Mouse (Mus musculus) olfactory bulb, adult 2 months (tissue): Measurements from ENCODE around the gene Fn3krp. TPM values are rescaled to one million over a fixed set of nuclear protein-coding genes. Genes with fewer than 3 reads are reported as not detected.

Experiments used
- H3K27ac ChIP-seq: fragments of 200-500 bp; 2 replicates; pipeline ENCODE4 v1.5.1; 2012; ENCODE audit warnings: low read depth, low read length; ENCODE audit not compliant: insufficient read depth
- H3K4me1 ChIP-seq: fragments of 200-500 bp; 2 replicates; pipeline ENCODE4 v1.6.1; 2012; ENCODE audit warnings: low read length; ENCODE audit not compliant: control insufficient read depth, insufficient read depth
- H3K4me3 ChIP-seq: fragments of 200-500 bp; 2 replicates; pipeline ENCODE4 v1.5.1; 2012; ENCODE audit warnings: mild to moderate bottlenecking, low read depth, low read length, moderate library complexity; ENCODE audit not compliant: insufficient read depth
- CTCF ChIP-seq: fragments of 200-500 bp; IDR thresholded peaks from 2 replicates; pipeline ENCODE4 v1.5.1; 2012; ENCODE audit warnings: low read depth, mild to moderate bottlenecking, low read length, moderate library complexity; ENCODE audit not compliant: insufficient read depth
- POLR2A ChIP-seq: fragments of 200-500 bp; IDR thresholded peaks from 2 replicates; pipeline ENCODE4 v1.6.1; 2012; ENCODE audit warnings: mild to moderate bottlenecking, low read depth, low read length, moderate library complexity; ENCODE audit not compliant: insufficient read depth
- WGBS: fragments of 180-500 bp; shearing (Covaris S2); methylation state at CpG from one replicate; pipeline ENCODE4 v1.1.7; 2018; 5-methylcytosine and 5-hydroxymethylcytosine counted together
- polyA plus RNA-seq: library from polyadenylated mRNA; stranded (reverse); fragments of >200 nt; gene quantifications from 2 replicates; pipeline ENCODE4 v1.2.4, GENCODE M21; 2012; ENCODE audit warnings: low replicate concordance; ENCODE audit not compliant: missing spikeins, insufficient read depth, insufficient read length

Gene Fn3krp
- polyA plus RNA-seq, 1 experiment, result not detected

- Histone ChIP-seq H3K4me3 (no peak overlapping the region), H3K27ac (no peak overlapping the region), H3K4me1 (peaks cover 10% of the 10 kb centered on the region)
- no peak for TF ChIP-seq POLR2A
- no peak for TF ChIP-seq CTCF
- WGBS, result 70% methylated on average over 5 of the region's 5 CpGs
Observed at GRCm38 (mm10) chr11:121439686-121440292, 18.6 kb downstream of the Fn3krp start.

GRCm38 (mm10) chr11:121441653-121442052, 20.5 kb downstream of the Fn3krp start:
- Histone ChIP-seq H3K27ac (no peak overlapping the region), H3K4me1 (peaks cover 6% of the 10 kb centered on the region), H3K4me3 (no peak overlapping the region)
- 87% methylated on average over 4 of the region's 4 CpGs for WGBS
- TF ChIP-seq CTCF (no peak), POLR2A (no peak)

GRCm38 (mm10) chr11:121442076-121442475, 20.9 kb downstream of the Fn3krp start:
- H3K27ac ChIP-seq, result no peak overlapping the region
- H3K4me1 ChIP-seq, result peaks cover 2% of the 10 kb centered on the region
- TF ChIP-seq POLR2A (no peak), CTCF (no peak)
- no peak overlapping the region for H3K4me3 ChIP-seq
- 83% methylated on average over 2 of the region's 2 CpGs for WGBS

- 23% methylated on average over 9 of the region's 9 CpGs for WGBS
- Histone ChIP-seq H3K4me3 (peak overlapping the region; percentile 98), H3K4me1 (peaks cover 7% of the 10 kb centered on the region), H3K27ac (no peak overlapping the region)
- TF ChIP-seq CTCF, result no peak
- TF ChIP-seq POLR2A, result no peak
Observed at GRCm38 (mm10) chr11:121451216-121451726, 30.1 kb downstream of the Fn3krp start.

GRCm38 (mm10) chr11:121451753-121452635, 30.8 kb downstream of the Fn3krp start, which contains the start of gene Tbcd:
Gene Tbcd (plus strand): TSS chr11:121451949.
- H3K27ac ChIP-seq, result peak within 1 kb of the TSS; percentile 61; the same call in 1 of the 2 replicates
- peaks cover 7% of the 10 kb centered on the region for H3K4me1 ChIP-seq
- H3K4me3 ChIP-seq, result peak within 1 kb of the TSS; percentile 98
- TF ChIP-seq CTCF (no peak), POLR2A (peak; percentile 59; the same call in 1 of the 2 replicates)
- WGBS, result under 1% methylated on average over 58 of the region's 58 CpGs

- TF ChIP-seq CTCF, result no peak
- no peak for TF ChIP-seq POLR2A
- Histone ChIP-seq H3K4me1 (peaks cover 4% of the 10 kb centered on the region), H3K27ac (no peak overlapping the region), H3K4me3 (no peak overlapping the region)
- 90% methylated on average over 3 of the region's 3 CpGs for WGBS
Observed at GRCm38 (mm10) chr11:121457874-121458273, 36.7 kb downstream of the Fn3krp start.

- Histone ChIP-seq H3K4me1 (no peaks in the 10 kb centered on the region), H3K27ac (no peak overlapping the region), H3K4me3 (no peak overlapping the region)
- WGBS, result 89% methylated on average over 6 of the region's 6 CpGs
- TF ChIP-seq CTCF (no peak), POLR2A (no peak)
Observed at GRCm38 (mm10) chr11:121467408-121467807, 46.2 kb downstream of the Fn3krp start.

GRCm38 (mm10) chr11:121474831-121475230, 53.6 kb downstream of the Fn3krp start:
- Histone ChIP-seq H3K27ac (no peak overlapping the region), H3K4me3 (no peak overlapping the region), H3K4me1 (no peaks in the 10 kb centered on the region)
- TF ChIP-seq CTCF (no peak), POLR2A (no peak)
- WGBS, result 85% methylated on average over 3 of the region's 3 CpGs
